Mouse (Mus musculus) heart, embryonic 12.5 days (tissue): ENCODE results near the gene Chl1. TPM values are rescaled to one million over a fixed set of nuclear protein-coding genes. Genes with fewer than 3 reads are reported as not detected.

ENCODE experiments used
- ATAC-seq: fragments of 200-750 bp; cut with Nextera tagmentation; 2 replicates; pipeline ENCODE4 v1.8.0; 2017; ENCODE audit warnings: moderate TSS enrichment, moderate library complexity; ENCODE audit not compliant: insufficient number of reproducible peaks, low FRiP score
- H3K27ac ChIP-seq: fragments of 300-500 bp; sonication (generic); 2 replicates; pipeline ENCODE4 v1.5.1; 2016; ENCODE audit warnings: mild to moderate bottlenecking, moderate library complexity; ENCODE audit not compliant: poor library complexity, severe bottlenecking
- H3K27me3 ChIP-seq: fragments of 300-500 bp; sonication (generic); replicated peaks from 2 replicates; pipeline ENCODE4 v1.6.1; 2016; ENCODE audit warnings: mild to moderate bottlenecking, moderate library complexity
- H3K36me3 ChIP-seq: fragments of 300-500 bp; sonication (generic); 2 replicates; pipeline ENCODE4 v1.6.1; 2016; ENCODE audit warnings: mild to moderate bottlenecking, moderate library complexity
- H3K4me1 ChIP-seq: fragments of 300-500 bp; sonication (generic); replicated peaks from 2 replicates; pipeline ENCODE4 v1.6.1; 2016; ENCODE audit warnings: mild to moderate bottlenecking
- H3K4me2 ChIP-seq: fragments of 300-500 bp; sonication (generic); 2 replicates; pipeline ENCODE4 v1.6.1; 2016; ENCODE audit warnings: mild to moderate bottlenecking, moderate library complexity
- H3K4me3 ChIP-seq: fragments of 300-500 bp; sonication (generic); 2 replicates; pipeline ENCODE4 v1.5.1; 2016; ENCODE audit warnings: mild to moderate bottlenecking
- H3K9ac ChIP-seq: fragments of 300-500 bp; sonication (generic); 2 replicates; pipeline ENCODE4 v1.6.1; 2016; ENCODE audit warnings: mild to moderate bottlenecking, moderate library complexity
- H3K9me3 ChIP-seq: fragments of 300-500 bp; sonication (generic); replicated peaks from 2 replicates; pipeline ENCODE4 v1.6.1; 2016; ENCODE audit warnings: mild to moderate bottlenecking, moderate library complexity
- WGBS: fragments of 180-500 bp; shearing (Covaris S2); methylation state at CpG from one replicate; pipeline ENCODE4 v1.1.7; 2016; 5-methylcytosine and 5-hydroxymethylcytosine counted together
- polyA plus RNA-seq: library from polyadenylated mRNA; unstranded; fragments of >200 nt; fragmentation: Nextera tagmentation; extraction: Ambion mirVana; gene quantifications from 2 replicates; pipeline ENCODE4 v1.2.1, GENCODE M21; 2016

Chl1 gene
- polyA plus RNA-seq, 1 experiment from 2014 or later: not detected

GRCm38 (mm10) chr6:103546314-103546713, 35.9 kb downstream of the Chl1 start:
- H3K36me3 ChIP-seq: no peaks in the 10 kb centered on the region
- no peaks in the 10 kb centered on the region for H3K9me3 ChIP-seq
- ATAC-seq: no peak
- no peaks in the 10 kb centered on the region for H3K27me3 ChIP-seq
- H3K27ac ChIP-seq: no peak overlapping the region
- H3K9ac ChIP-seq: no peak overlapping the region
- H3K4me3 ChIP-seq: no peak overlapping the region
- no peaks in the 10 kb centered on the region for H3K4me1 ChIP-seq
- 72% methylated on average over 3 of the region's 3 CpGs for WGBS
- H3K4me2 ChIP-seq: no peak overlapping the region

- H3K4me1 ChIP-seq: no peaks in the 10 kb centered on the region
- H3K9me3 ChIP-seq: no peaks in the 10 kb centered on the region
- no peak overlapping the region for H3K4me3 ChIP-seq
- H3K27ac ChIP-seq: no peak overlapping the region
- H3K27me3 ChIP-seq: no peaks in the 10 kb centered on the region
- no peak for ATAC-seq
- H3K9ac ChIP-seq: no peak overlapping the region
- H3K36me3 ChIP-seq: no peaks in the 10 kb centered on the region
- no peak overlapping the region for H3K4me2 ChIP-seq
- 69% methylated on average over 4 of the region's 4 CpGs for WGBS
These were observed 39.5 kb downstream of the Chl1 start for GRCm38 (mm10) chr6:103549929-103550328.

- H3K36me3 ChIP-seq: no peaks in the 10 kb centered on the region
- no peak overlapping the region for H3K9ac ChIP-seq
- H3K4me1 ChIP-seq: peaks cover 8% of the 10 kb centered on the region
- H3K4me2 ChIP-seq: no peak overlapping the region
- no peaks in the 10 kb centered on the region for H3K27me3 ChIP-seq
- WGBS: 59% methylated on average over 5 of the region's 5 CpGs
- no peaks in the 10 kb centered on the region for H3K9me3 ChIP-seq
- ATAC-seq: no peak
- no peak overlapping the region for H3K27ac ChIP-seq
- no peak overlapping the region for H3K4me3 ChIP-seq
These were observed 47.9 kb downstream of the Chl1 start for GRCm38 (mm10) chr6:103558037-103558893.

GRCm38 (mm10) chr6:103558894-103559225, 48.5 kb downstream of the Chl1 start:
- H3K4me3 ChIP-seq: no peak overlapping the region
- no peaks in the 10 kb centered on the region for H3K36me3 ChIP-seq
- no peaks in the 10 kb centered on the region for H3K27me3 ChIP-seq
- H3K9ac ChIP-seq: no peak overlapping the region
- no peak overlapping the region for H3K4me2 ChIP-seq
- 36% methylated on average over 3 of the region's 3 CpGs for WGBS
- no peak for ATAC-seq
- peaks cover 8% of the 10 kb centered on the region for H3K4me1 ChIP-seq
- H3K27ac ChIP-seq: no peak overlapping the region
- no peaks in the 10 kb centered on the region for H3K9me3 ChIP-seq

GRCm38 (mm10) chr6:103559344-103559743, 49.0 kb downstream of the Chl1 start:
- WGBS: 60% methylated on average over 2 of the region's 2 CpGs
- no peaks in the 10 kb centered on the region for H3K27me3 ChIP-seq
- no peaks in the 10 kb centered on the region for H3K9me3 ChIP-seq
- ATAC-seq: no peak
- H3K4me2 ChIP-seq: no peak overlapping the region
- no peak overlapping the region for H3K27ac ChIP-seq
- H3K36me3 ChIP-seq: no peaks in the 10 kb centered on the region
- peaks cover 8% of the 10 kb centered on the region for H3K4me1 ChIP-seq
- no peak overlapping the region for H3K9ac ChIP-seq
- no peak overlapping the region for H3K4me3 ChIP-seq

- 74% methylated on average over 6 of the region's 6 CpGs for WGBS
These were observed 54.4 kb downstream of the Chl1 start for GRCm38 (mm10) chr6:103564811-103565210.

GRCm38 (mm10) chr6:103567247-103567646, 56.9 kb downstream of the Chl1 start:
- H3K4me3 ChIP-seq: no peak overlapping the region
- no peak overlapping the region for H3K9ac ChIP-seq
- no peaks in the 10 kb centered on the region for H3K4me1 ChIP-seq
- H3K4me2 ChIP-seq: no peak overlapping the region
- no peaks in the 10 kb centered on the region for H3K9me3 ChIP-seq
- WGBS: 73% methylated on average over 2 of the region's 2 CpGs
- no peak for ATAC-seq
- H3K27me3 ChIP-seq: no peaks in the 10 kb centered on the region
- no peak overlapping the region for H3K27ac ChIP-seq
- H3K36me3 ChIP-seq: no peaks in the 10 kb centered on the region

More at GRCm38 (mm10) chr6:103564811-103565210, 54.4 kb downstream of the Chl1 start:
- Histone ChIP-seq H3K36me3 (no peaks in the 10 kb centered on the region), H3K27ac (no peak overlapping the region), H3K4me3 (no peak overlapping the region), H3K27me3 (no peaks in the 10 kb centered on the region), H3K9ac (no peak overlapping the region), H3K9me3 (no peaks in the 10 kb centered on the region), H3K4me2 (no peak overlapping the region), H3K4me1 (no peaks in the 10 kb centered on the region)
- no peak for ATAC-seq

GRCm38 (mm10) chr6:103572659-103573058, 62.3 kb downstream of the Chl1 start:
- no peak for ATAC-seq
- Histone ChIP-seq H3K4me3 (no peak overlapping the region), H3K4me1 (no peaks in the 10 kb centered on the region), H3K27ac (no peak overlapping the region), H3K36me3 (no peaks in the 10 kb centered on the region), H3K27me3 (no peaks in the 10 kb centered on the region), H3K4me2 (no peak overlapping the region), H3K9ac (no peak overlapping the region), H3K9me3 (no peaks in the 10 kb centered on the region)
- WGBS: 69% methylated on average over 1 of the region's 1 CpGs

GRCm38 (mm10) chr6:103584224-103584623, 73.8 kb downstream of the Chl1 start:
- H3K36me3 ChIP-seq: no peaks in the 10 kb centered on the region
- no peak overlapping the region for H3K9ac ChIP-seq
- no peaks in the 10 kb centered on the region for H3K9me3 ChIP-seq
- 85% methylated on average over 1 of the region's 1 CpGs for WGBS
- no peak overlapping the region for H3K27ac ChIP-seq
- no peaks in the 10 kb centered on the region for H3K4me1 ChIP-seq
- no peak overlapping the region for H3K4me2 ChIP-seq
- no peak for ATAC-seq
- H3K4me3 ChIP-seq: no peak overlapping the region
- no peaks in the 10 kb centered on the region for H3K27me3 ChIP-seq

GRCm38 (mm10) chr6:103585667-103586066, 75.3 kb downstream of the Chl1 start:
- no peaks in the 10 kb centered on the region for H3K27me3 ChIP-seq
- no peaks in the 10 kb centered on the region for H3K9me3 ChIP-seq
- 57% methylated on average over 1 of the region's 1 CpGs for WGBS
- H3K9ac ChIP-seq: no peak overlapping the region
- H3K4me2 ChIP-seq: no peak overlapping the region
- no peak overlapping the region for H3K4me3 ChIP-seq
- no peaks in the 10 kb centered on the region for H3K36me3 ChIP-seq
- no peaks in the 10 kb centered on the region for H3K4me1 ChIP-seq
- no peak overlapping the region for H3K27ac ChIP-seq
- no peak for ATAC-seq

- H3K9me3 ChIP-seq: no peaks in the 10 kb centered on the region
- H3K27me3 ChIP-seq: no peaks in the 10 kb centered on the region
- no peak overlapping the region for H3K4me3 ChIP-seq
- H3K27ac ChIP-seq: no peak overlapping the region
- no peak for ATAC-seq
- H3K36me3 ChIP-seq: no peaks in the 10 kb centered on the region
- no peaks in the 10 kb centered on the region for H3K4me1 ChIP-seq
- H3K4me2 ChIP-seq: no peak overlapping the region
- H3K9ac ChIP-seq: no peak overlapping the region
- WGBS: 36% methylated on average over 1 of the region's 1 CpGs
These were observed 75.7 kb downstream of the Chl1 start for GRCm38 (mm10) chr6:103586081-103586480.

- Histone ChIP-seq H3K4me2 (no peak overlapping the region), H3K9ac (no peak overlapping the region), H3K4me3 (no peak overlapping the region), H3K9me3 (no peaks in the 10 kb centered on the region), H3K36me3 (no peaks in the 10 kb centered on the region), H3K27me3 (no peaks in the 10 kb centered on the region), H3K27ac (no peak overlapping the region), H3K4me1 (no peaks in the 10 kb centered on the region)
- WGBS: 64% methylated on average over 4 of the region's 4 CpGs
- ATAC-seq: no peak
These were observed 91.7 kb downstream of the Chl1 start for GRCm38 (mm10) chr6:103602070-103602469.
